Mouse (Mus musculus) embryonic facial prominence, embryonic 14.5 days (tissue): ENCODE measurements around the gene Atp8a2. TPM values are rescaled to one million over a fixed set of nuclear protein-coding genes. Genes with fewer than 3 reads are reported as not detected.

Experiments
- ATAC-seq: fragments of 200-750 bp; cut with Nextera tagmentation; 2 replicates; pipeline ENCODE4 v1.8.0; 2017; ENCODE audit warnings: low read depth, moderate number of reproducible peaks, moderate TSS enrichment
- DNase-seq: peaks from one replicate; pipeline ENCODE4 v3.0.0-alpha.2; 2015; ENCODE audit warnings: low spot score
- H3K27ac ChIP-seq: fragments of 300-500 bp; sonication (generic); replicated peaks from 2 replicates; pipeline ENCODE4 v1.5.1; 2014; ENCODE audit warnings: low read depth, mild to moderate bottlenecking, low read length, moderate library complexity
- H3K27me3 ChIP-seq: fragments of 300-500 bp; sonication (generic); replicated peaks from 2 replicates; pipeline ENCODE4 v1.6.1; 2014; ENCODE audit warnings: low read length; ENCODE audit not compliant: control insufficient read depth, insufficient read depth
- H3K36me3 ChIP-seq: fragments of 300-500 bp; sonication (generic); 2 replicates; pipeline ENCODE4 v1.6.1; 2014; ENCODE audit warnings: low read length, mixed read lengths; ENCODE audit not compliant: control insufficient read depth, insufficient read depth
- H3K4me1 ChIP-seq: fragments of 300-500 bp; sonication (generic); 2 replicates; pipeline ENCODE4 v1.6.1; 2014; ENCODE audit warnings: antibody characterized with exemption, low read length; ENCODE audit not compliant: control insufficient read depth, insufficient read depth
- H3K4me2 ChIP-seq: fragments of 300-500 bp; sonication (generic); 2 replicates; pipeline ENCODE4 v1.6.1; 2014; ENCODE audit warnings: low read depth, mild to moderate bottlenecking, low read length, moderate library complexity, mixed read lengths
- H3K4me3 ChIP-seq: fragments of 300-500 bp; sonication (generic); 2 replicates; pipeline ENCODE4 v1.5.1; 2014; ENCODE audit warnings: low read depth, mild to moderate bottlenecking, low read length
- H3K9ac ChIP-seq: fragments of 300-500 bp; sonication (generic); 2 replicates; pipeline ENCODE4 v1.6.1; 2014; ENCODE audit warnings: low read depth, mild to moderate bottlenecking, low read length, moderate library complexity, mixed read lengths
- H3K9me3 ChIP-seq: fragments of 300-500 bp; sonication (generic); 2 replicates; pipeline ENCODE4 v1.6.1; 2016; ENCODE audit warnings: low read length; ENCODE audit not compliant: control insufficient read depth
- WGBS: fragments of 180-500 bp; shearing (Covaris S2); extraction: QIAGEN DNeasy Blood & Tissue Kit; methylation state at CpG from one replicate; pipeline ENCODE4 v1.1.7; 2014; 5-methylcytosine and 5-hydroxymethylcytosine counted together
- polyA plus RNA-seq: library from polyadenylated mRNA; unstranded; fragments of >200 nt; fragmentation: Nextera tagmentation; extraction: Ambion mirVana; gene quantifications from 2 replicates; pipeline ENCODE4 v1.2.1, GENCODE M21; 2014

The Atp8a2 gene
- polyA plus RNA-seq, 1 experiment from 2014 or later, result 3.6 TPM

DNA sequence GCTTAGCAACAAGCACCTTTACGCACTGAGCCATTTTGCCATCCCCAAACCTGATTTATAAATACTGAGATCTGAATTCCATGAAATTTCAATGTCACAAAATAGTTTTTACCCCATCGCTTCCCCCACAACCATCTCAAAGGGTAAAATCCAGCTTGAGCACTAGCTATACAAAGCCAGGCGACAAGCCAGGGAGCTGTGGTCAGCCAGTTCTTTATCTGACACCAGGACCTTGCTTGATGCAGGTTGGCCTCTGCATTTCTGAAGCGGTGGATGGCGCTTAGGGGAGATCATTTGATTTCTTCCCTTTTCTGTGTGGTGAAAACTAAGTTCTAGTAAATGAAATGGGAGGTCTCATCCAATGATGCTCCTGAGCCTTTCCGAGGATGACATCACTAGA is 564.9 kb downstream of the Atp8a2 start:
- Histone ChIP-seq H3K4me3 (no peak overlapping the region), H3K27ac (no peak overlapping the region), H3K9me3 (no peaks in the 10 kb centered on the region), H3K4me2 (no peak overlapping the region), H3K9ac (no peak overlapping the region), H3K27me3 (no peaks in the 10 kb centered on the region; the same call in 1 of the 2 replicates), H3K36me3 (peaks cover 21% of the 10 kb centered on the region; the same call in 1 of the 2 replicates), H3K4me1 (0 out of 2 replicates have a peak, but pooled peaks cover 4% of the 10 kb centered on the region)
- DNase-seq, result no peak
- ATAC-seq, result no peak
- 89% methylated on average over 6 of the region's 6 CpGs for WGBS

DNA sequence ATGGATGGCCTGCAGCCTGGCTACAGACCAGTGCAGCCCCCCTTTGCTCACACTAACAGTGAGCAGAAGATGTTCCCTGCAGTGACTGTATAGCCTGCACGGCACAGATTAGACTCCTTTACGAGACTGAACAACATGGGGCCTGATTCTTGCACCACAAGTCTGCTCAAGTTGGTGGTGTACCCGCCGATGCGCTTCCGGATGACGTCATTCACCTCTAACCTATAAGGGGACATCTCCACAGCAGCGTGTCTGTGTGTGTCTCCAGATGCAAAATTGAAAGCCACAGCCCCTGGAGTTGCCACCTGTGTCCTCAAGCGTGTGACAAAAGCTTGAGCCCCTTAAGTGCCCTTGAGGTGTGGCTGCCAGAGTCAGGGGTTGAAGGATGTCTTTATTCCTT is 566.9 kb downstream of the Atp8a2 start:
- WGBS, result 87% methylated on average over 9 of the region's 9 CpGs
- no peak overlapping the region for H3K4me2 ChIP-seq

DNA sequence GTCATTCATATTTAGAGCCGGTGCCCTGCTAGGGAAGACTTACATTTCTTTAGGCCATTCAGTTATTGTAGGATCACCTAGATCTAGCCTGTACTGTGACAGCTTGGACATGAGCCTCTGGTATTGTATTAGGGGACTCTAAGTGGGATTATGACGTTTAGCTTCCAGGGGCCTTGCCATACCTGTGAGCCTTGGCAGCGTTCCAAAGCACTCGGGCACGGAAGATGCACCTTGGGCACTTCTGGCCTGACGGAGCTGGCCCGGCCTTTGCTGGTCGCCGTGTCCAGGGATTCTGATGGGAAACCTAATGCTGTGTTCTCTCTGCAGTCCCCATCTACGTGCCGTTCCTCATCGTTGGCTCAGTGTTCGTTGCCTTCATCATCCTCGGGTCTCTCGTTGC is 567.7 kb downstream of the Atp8a2 start:
- DNase-seq, result no peak
- Histone ChIP-seq H3K4me1 (0 out of 2 replicates have a peak, but pooled peaks cover 4% of the 10 kb centered on the region), H3K9ac (no peak overlapping the region), H3K27ac (no peak overlapping the region), H3K4me3 (no peak overlapping the region), H3K9me3 (no peaks in the 10 kb centered on the region), H3K36me3 (peaks cover 21% of the 10 kb centered on the region; the same call in 1 of the 2 replicates), H3K27me3 (peaks cover 13% of the 10 kb centered on the region; the same call in 1 of the 2 replicates), H3K4me2 (0 out of 2 replicates have a peak overlapping the region, but pooled peaks have one; percentile 77)
- WGBS, result 86% methylated on average over 15 of the region's 15 CpGs
- no peak for ATAC-seq

More for the DNA sequence above, 566.9 kb downstream of the Atp8a2 start:
- peaks cover 8% of the 10 kb centered on the region; the same call in 1 of the 2 replicates for H3K27me3 ChIP-seq
- H3K4me3 ChIP-seq, result no peak overlapping the region
- ATAC-seq, result no peak
- H3K36me3 ChIP-seq, result peaks cover 21% of the 10 kb centered on the region; the same call in 1 of the 2 replicates
- H3K9me3 ChIP-seq, result no peaks in the 10 kb centered on the region
- no peak overlapping the region for H3K27ac ChIP-seq
- H3K9ac ChIP-seq, result no peak overlapping the region
- DNase-seq, result no peak
- 0 out of 2 replicates have a peak, but pooled peaks cover 4% of the 10 kb centered on the region for H3K4me1 ChIP-seq

DNA sequence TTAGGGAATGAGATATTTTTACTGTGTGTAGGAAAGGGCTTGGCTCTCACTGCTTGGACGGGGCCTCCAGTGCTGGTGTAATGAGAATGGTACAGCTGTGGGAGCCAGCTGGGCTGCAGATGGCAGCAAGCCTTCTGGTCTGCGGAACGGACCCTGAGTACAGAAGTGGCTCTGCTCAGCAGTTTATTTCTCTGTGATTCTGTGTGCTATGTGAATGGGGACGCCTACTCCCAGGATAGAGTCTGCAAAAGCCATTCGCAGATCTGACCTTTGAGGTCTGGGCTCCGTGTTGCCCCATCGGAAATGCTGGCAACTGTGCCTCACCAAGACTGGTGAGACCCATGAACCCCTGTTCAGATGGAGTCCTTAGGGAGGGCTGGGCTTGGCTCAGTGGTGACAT is 569.2 kb downstream of the Atp8a2 start:
- peak; percentile 80 for DNase-seq
- peak overlapping the region; percentile 67 for H3K4me3 ChIP-seq
- H3K9ac ChIP-seq, result peak overlapping the region; percentile 70
- H3K27ac ChIP-seq, result no peak overlapping the region; the same call in 1 of the 2 replicates
- ATAC-seq, result peak; percentile 31; the same call in 1 of the 2 replicates
- H3K4me2 ChIP-seq, result peak overlapping the region; percentile 77
- H3K9me3 ChIP-seq, result no peaks in the 10 kb centered on the region
- 0 out of 2 replicates have a peak, but pooled peaks cover 4% of the 10 kb centered on the region for H3K4me1 ChIP-seq
- H3K36me3 ChIP-seq, result peaks cover 21% of the 10 kb centered on the region; the same call in 1 of the 2 replicates
- 10% methylated on average over 7 of the region's 7 CpGs for whole genome bisulfite sequencing
- H3K27me3 ChIP-seq, result peaks cover 16% of the 10 kb centered on the region; the same call in 1 of the 2 replicates

DNA sequence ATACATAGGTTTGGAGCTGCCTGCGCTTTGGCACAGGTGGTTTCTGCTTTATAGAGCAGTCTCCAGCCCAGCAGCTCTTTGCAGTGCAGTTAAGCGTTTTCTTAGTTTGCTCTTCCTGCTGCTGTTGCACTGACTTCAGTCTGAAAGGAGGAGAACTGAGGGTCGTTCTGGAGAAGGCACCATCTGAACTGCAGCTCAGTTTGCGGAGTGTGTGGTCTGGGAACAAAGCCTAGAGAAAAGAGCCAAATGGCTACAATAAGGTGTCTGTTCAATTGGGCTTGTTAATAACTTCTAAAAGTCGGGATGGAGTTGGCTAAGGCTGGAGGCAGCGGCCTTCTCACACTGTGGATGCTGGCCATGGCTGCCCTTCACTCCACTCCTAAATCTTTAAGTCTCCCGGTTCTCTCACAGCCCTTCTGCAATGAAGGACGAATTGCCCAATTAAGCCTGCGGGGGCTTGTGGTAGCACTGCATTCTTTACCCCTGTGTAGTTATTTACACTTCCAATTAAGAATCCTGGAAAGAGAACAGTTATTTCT is 569.8 kb downstream of the Atp8a2 start:
- H3K4me1 ChIP-seq, result 0 out of 2 replicates have a peak, but pooled peaks cover 4% of the 10 kb centered on the region
- no peaks in the 10 kb centered on the region for H3K9me3 ChIP-seq
- no peak for ATAC-seq
- H3K4me2 ChIP-seq, result peak overlapping the region; percentile 77
- peaks cover 16% of the 10 kb centered on the region; the same call in 1 of the 2 replicates for H3K27me3 ChIP-seq
- H3K4me3 ChIP-seq, result peak overlapping the region; percentile 67
- H3K36me3 ChIP-seq, result peaks cover 21% of the 10 kb centered on the region; the same call in 1 of the 2 replicates
- 29% methylated on average over 9 of the region's 9 CpGs for WGBS
- DNase-seq, result no peak
- H3K27ac ChIP-seq, result peak overlapping the region; percentile 74; the same call in 1 of the 2 replicates
- peak overlapping the region; percentile 70 for H3K9ac ChIP-seq

DNA sequence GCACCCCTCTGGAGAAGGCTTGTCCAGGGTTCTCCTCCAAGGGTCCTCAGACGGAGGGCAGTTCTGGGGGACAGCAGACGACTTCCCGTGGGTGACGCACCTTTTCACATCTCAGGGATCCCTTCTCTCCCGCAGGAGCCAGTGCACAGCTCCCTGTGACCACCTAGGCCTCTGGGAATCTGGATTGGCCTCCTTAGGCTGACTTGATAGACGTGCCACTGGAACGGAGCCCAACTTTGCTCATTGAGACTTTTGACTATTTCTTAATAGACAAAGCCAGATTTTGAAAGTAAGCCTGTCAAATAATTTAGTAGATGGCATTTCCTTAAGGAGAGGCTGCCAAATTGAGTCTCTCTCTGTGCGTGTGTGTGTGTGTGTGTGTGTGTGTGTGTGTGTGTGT is 570.3 kb downstream of the Atp8a2 start:
- peak; percentile 65 for DNase-seq
- Histone ChIP-seq H3K36me3 (peaks cover 21% of the 10 kb centered on the region; the same call in 1 of the 2 replicates), H3K9me3 (no peaks in the 10 kb centered on the region), H3K27ac (peak overlapping the region; percentile 74), H3K4me1 (0 out of 2 replicates have a peak, but pooled peaks cover 4% of the 10 kb centered on the region), H3K9ac (peak overlapping the region; percentile 70), H3K4me3 (peak overlapping the region; percentile 67), H3K4me2 (peak overlapping the region; percentile 77), H3K27me3 (peaks cover 16% of the 10 kb centered on the region; the same call in 1 of the 2 replicates)
- WGBS, result 20% methylated on average over 8 of the region's 8 CpGs
- no peak for ATAC-seq

DNA sequence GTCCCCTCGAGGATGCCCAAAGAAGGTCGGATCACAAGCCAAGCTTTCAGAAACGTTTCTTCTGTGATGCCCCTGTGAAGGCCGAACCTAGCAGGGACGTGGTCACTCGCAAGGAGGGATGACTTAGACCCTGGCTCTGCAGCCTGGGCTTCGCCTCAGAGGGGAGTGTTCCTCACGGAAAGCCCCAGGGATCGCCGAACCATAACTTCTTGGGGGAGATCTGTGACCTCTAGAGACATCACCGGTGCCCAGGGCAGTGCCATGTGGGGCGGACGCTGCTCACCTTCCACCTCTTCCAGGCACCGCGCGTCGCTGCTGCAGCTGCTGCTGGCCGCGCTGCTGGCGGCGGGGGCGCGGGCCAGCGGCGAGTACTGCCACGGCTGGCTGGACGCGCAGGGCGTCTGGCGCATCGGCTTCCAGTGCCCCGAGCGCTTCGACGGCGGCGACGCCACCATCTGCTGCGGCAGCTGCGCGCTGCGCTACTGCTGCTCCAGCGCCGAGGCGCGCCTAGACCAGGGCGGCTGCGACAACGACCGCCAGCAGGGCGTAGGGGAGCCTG is 571.1 kb downstream of the Atp8a2 start:
- 1% methylated on average over 17 of the region's 51 CpGs for WGBS
- H3K9me3 ChIP-seq, result no peaks in the 10 kb centered on the region
- peak; percentile 51 for ATAC-seq
- peaks cover 14% of the 10 kb centered on the region; the same call in 1 of the 2 replicates for H3K36me3 ChIP-seq
- peak; percentile 74 for DNase-seq
- H3K4me3 ChIP-seq, result peak overlapping the region; percentile 67
- peak overlapping the region; percentile 70 for H3K9ac ChIP-seq
- H3K4me1 ChIP-seq, result 0 out of 2 replicates have a peak, but pooled peaks cover 3% of the 10 kb centered on the region
- H3K27me3 ChIP-seq, result peaks cover 16% of the 10 kb centered on the region; the same call in 1 of the 2 replicates
- peak overlapping the region; percentile 74 for H3K27ac ChIP-seq
- peak overlapping the region; percentile 77 for H3K4me2 ChIP-seq

DNA sequence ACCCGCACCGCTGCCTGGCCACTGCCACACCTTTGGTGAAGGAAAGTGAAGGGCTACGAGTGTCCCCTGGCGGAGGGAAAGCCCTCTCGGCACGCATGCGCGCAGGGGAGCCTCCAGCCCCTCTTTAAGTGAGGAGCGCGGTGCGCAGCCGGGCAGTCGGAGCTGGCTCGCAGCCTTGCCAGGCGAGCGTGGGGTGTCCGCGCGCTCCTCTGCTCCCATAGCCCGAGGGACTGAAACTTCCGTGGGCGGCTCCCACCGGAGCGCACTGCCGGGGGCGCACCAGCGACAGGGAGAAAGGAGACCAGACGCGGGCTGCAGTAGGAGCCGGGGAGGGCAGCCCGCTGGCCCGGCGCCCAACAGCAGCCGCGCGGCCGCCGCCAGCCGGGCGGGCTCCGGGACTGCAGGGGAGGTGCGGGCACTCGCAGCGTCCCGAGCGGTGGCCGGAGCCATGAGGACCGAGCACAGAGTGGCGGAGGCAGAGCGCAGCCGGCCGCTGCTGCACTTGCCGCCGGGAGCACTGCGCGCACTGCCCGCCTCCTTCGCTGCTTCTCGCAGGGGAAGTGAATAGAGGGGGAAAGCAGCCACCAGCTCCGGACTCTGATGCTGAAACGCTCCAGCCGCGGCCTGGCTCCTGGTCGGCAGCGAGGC is 571.7 kb downstream of the Atp8a2 start, which contains the start of gene Shisa2:
Gene Shisa2, plus strand, starts transcription at position 151 of the 648 bp plus-strand sequence.
- H3K4me1 ChIP-seq, result no peaks in the 10 kb centered on the region
- H3K9ac ChIP-seq, result peak within 1 kb of the TSS; percentile 70
- H3K36me3 ChIP-seq, result peaks cover 8% of the 10 kb centered on the region; the same call in 1 of the 2 replicates
- peak within 1 kb of the TSS; percentile 74 for H3K27ac ChIP-seq
- peaks cover 16% of the 10 kb centered on the region; the same call in 1 of the 2 replicates for H3K27me3 ChIP-seq
- 0% methylated on average over 33 of the region's 65 CpGs for WGBS
- H3K4me2 ChIP-seq, result peak within 1 kb of the TSS; percentile 77
- peak; percentile 90 for ATAC-seq
- no peaks in the 10 kb centered on the region for H3K9me3 ChIP-seq
- peak; percentile 94 for DNase-seq
- H3K4me3 ChIP-seq, result peak within 1 kb of the TSS; percentile 67
